12 mouse cellular contexts compared by ENCODE assay signal in the genomic region with DNA sequence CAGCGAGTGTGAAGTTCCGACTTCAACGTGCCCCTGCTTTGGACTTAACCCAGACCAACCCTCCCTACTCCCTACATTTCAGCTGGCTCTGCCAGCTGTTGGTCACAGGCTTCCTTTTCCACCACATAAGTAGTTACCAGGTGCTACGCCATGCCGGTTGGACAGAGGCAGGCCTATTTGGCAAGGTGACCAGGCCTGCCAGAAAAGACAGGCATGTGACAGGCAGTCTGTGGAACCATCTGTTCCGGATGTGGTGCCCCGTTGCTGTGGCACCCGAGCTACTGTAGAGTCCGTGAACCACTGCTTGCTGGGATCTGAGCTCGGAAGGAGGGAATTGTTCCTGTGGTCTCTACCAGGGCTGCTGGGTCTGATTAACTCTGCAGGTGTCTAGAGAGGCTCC. TPM values are rescaled to one million over a fixed set of nuclear protein-coding genes. Genes with fewer than 3 reads are reported as not detected.
DNase-seq lines count a peak whose midpoint lies in the region; ATAC-seq and TF ChIP-seq lines count a peak whose summit lies in the region.
"Had no signal": no experiment of that assay in that cellular context is flagged by ENCODE, and none has a peak within 500 bp of the region (broad histone marks: within the 10 kb centered on the region; RNA-seq: fewer than 3 reads in every experiment).

No protein-coding gene starts in this region.

- H3K36me3 ChIP-seq in kidney, embryonic 16.5 days (ENCODE audit: insufficient read depth, low read length) = no peaks in the 10 kb centered on the region
- no peaks in the 10 kb centered on the region for H3K36me3 ChIP-seq in small intestine, adult 2 months (ENCODE audit: control insufficient read depth, insufficient read depth, low read length)
- H3K36me3 ChIP-seq: hindbrain, embryonic 12.5 days; liver, embryonic 13.5 days; neural tube, embryonic 13.5 days had no signal

- H3K4me1 ChIP-seq in kidney, embryonic 16.5 days (ENCODE audit: insufficient read depth, low read length) = peaks cover 52% of the 10 kb centered on the region
- H3K4me1 ChIP-seq in brown adipose tissue, adult 24 weeks (ENCODE audit: control insufficient read depth, insufficient read depth, insufficient read length, low read length) = peaks cover 7% of the 10 kb centered on the region; the same call in 1 of the 2 replicates
- peaks cover 16% of the 10 kb centered on the region; the same call in 1 of the 2 replicates for H3K4me1 ChIP-seq in small intestine, adult 2 months (ENCODE audit: control insufficient read depth, insufficient read depth, insufficient read length, low read length)
- H3K4me1 ChIP-seq: liver, embryonic 13.5 days had no signal

- no peak for ATAC-seq in kidney, embryonic 16.5 days (ENCODE audit: low FRiP score, low TSS enrichment)

- no peaks in the 10 kb centered on the region for H3K27me3 ChIP-seq in kidney, embryonic 16.5 days (ENCODE audit: insufficient read depth, low read length)
- no peaks in the 10 kb centered on the region for H3K27me3 ChIP-seq in small intestine, adult 2 months (ENCODE audit: control insufficient read depth, insufficient read depth, low read length)
- H3K27me3 ChIP-seq: hindbrain, embryonic 12.5 days; liver, embryonic 13.5 days; neural tube, embryonic 13.5 days had no signal

- no peak overlapping the region for H3K9ac ChIP-seq in kidney, embryonic 16.5 days (replicated peaks; ENCODE audit: low read length)
- H3K9ac ChIP-seq: hindbrain, embryonic 12.5 days; liver, embryonic 13.5 days; neural tube, embryonic 13.5 days had no signal

- H3K9me3 ChIP-seq in kidney, embryonic 16.5 days (ENCODE audit: low read length) = no peaks in the 10 kb centered on the region
- H3K9me3 ChIP-seq: hindbrain, embryonic 12.5 days; liver, embryonic 13.5 days; neural tube, embryonic 13.5 days had no signal

- no peak overlapping the region for H3K4me3 ChIP-seq in kidney, embryonic 16.5 days (ENCODE audit: low read length)
- H3K4me3 ChIP-seq in brown adipose tissue, adult 24 weeks (ENCODE audit: insufficient read depth, low read depth, low read length) = no peak overlapping the region
- H3K4me3 ChIP-seq in small intestine, adult 2 months (ENCODE audit: low read depth, low read length) = no peak overlapping the region
- H3K4me3 ChIP-seq: hindbrain, embryonic 12.5 days; liver, embryonic 13.5 days; neural tube, embryonic 13.5 days had no signal

- TF ChIP-seq POLR2A in small intestine, adult 2 months (IDR thresholded peaks at IDR 0.05; ENCODE audit: low read depth, low read length) = no peak

- 88% methylated on average over 10 of the region's 10 CpGs for WGBS in kidney, embryonic 16.5 days
- 80% methylated on average over 10 of the region's 10 CpGs for WGBS in small intestine, adult 2 months

- H3K4me2 ChIP-seq in kidney, embryonic 16.5 days (replicated peaks; ENCODE audit: low read depth, low read length) = no peak overlapping the region
- H3K4me2 ChIP-seq: hindbrain, embryonic 12.5 days; liver, embryonic 13.5 days; neural tube, embryonic 13.5 days had no signal

- peak overlapping the region; percentile 63 for H3K27ac ChIP-seq in kidney, embryonic 16.5 days (ENCODE audit: low read length)
- H3K27ac ChIP-seq in brown adipose tissue, adult 24 weeks (replicated peaks; ENCODE audit: low read depth, low read length) = peak overlapping the region; percentile 41; the same call in 1 of the 2 replicates
- peak overlapping the region; percentile 22; the same call in 1 of the 2 replicates for H3K27ac ChIP-seq in small intestine, adult 2 months (ENCODE audit: insufficient read depth, low read depth, low read length)
- H3K27ac ChIP-seq: hindbrain, embryonic 12.5 days; liver, embryonic 13.5 days; neural tube, embryonic 13.5 days had no signal

- no peak for TF ChIP-seq CTCF in small intestine, adult 2 months (IDR thresholded peaks at IDR 0.05; ENCODE audit: extremely low read depth, insufficient read length, insufficient replicate concordance, low read depth, low read length)

- no peak for DNase-seq in kidney, adult 18-20 months
- peak; percentile 37 for DNase-seq in layer of hippocampus, adult 11-12 months (ENCODE audit: low spot score)
- DNase-seq in testis, postnatal 10 days (ENCODE audit: low spot score) = no peak
- DNase-seq in urinary bladder, postnatal 36 days (ENCODE audit: low spot score in 2 of 2) = no peak
- no peak for DNase-seq in adrenal gland, adult 2 months
- DNase-seq: embryo, embryonic 11 days; liver, embryonic 13.5 days had no signal

RNA-seq across cellular contexts. Expression of a gene that starts 22.1 kb away (rescaled TPM):
- polyA plus RNA-seq in kidney, embryonic 16.5 days (2015; fragmentation: Nextera tagmentation; extraction: Ambion mirVana) = 1.1 and 1.4 TPM in 2 replicates
- polyA plus RNA-seq in brown adipose tissue, adult 24 weeks (2012; ENCODE audit: insufficient read depth, insufficient read length, missing spikeins) = 6.9 and 8.8 TPM in 2 replicates
- polyA plus RNA-seq in small intestine, adult 2 months (2012; rRNA removed) = 0.14 TPM in 1 of 2 replicates, not detected in the other
- total RNA-seq in adrenal gland, adult 2 months (2021) = 1 to 10 TPM; 2.1 to 3.2 TPM
- 0.37 and 0.61 TPM in 2 replicates for polyA plus RNA-seq in adrenal gland, adult 2 months (2012; rRNA removed)

RNA-seq across cellular contexts. Expression of a gene that starts 31.7 kb away (rescaled TPM):
- 0.04 and 0.05 TPM in 2 replicates for polyA plus RNA-seq in kidney, embryonic 16.5 days (2015; fragmentation: Nextera tagmentation; extraction: Ambion mirVana)
- polyA plus RNA-seq in brown adipose tissue, adult 24 weeks (2012; ENCODE audit: insufficient read depth, insufficient read length, missing spikeins) = not detected in 2 replicates
- polyA plus RNA-seq in small intestine, adult 2 months (2012; rRNA removed) = not detected in 2 replicates
- total RNA-seq in adrenal gland, adult 2 months (2021) = not detected
- polyA plus RNA-seq in adrenal gland, adult 2 months (2012; rRNA removed) = 0.06 TPM in 1 of 2 replicates, not detected in the other

RNA-seq across cellular contexts. Expression of a gene that starts 31.7 kb away (rescaled TPM):
- polyA plus RNA-seq in kidney, embryonic 16.5 days (2015; fragmentation: Nextera tagmentation; extraction: Ambion mirVana) = 20.5 and 21.0 TPM in 2 replicates
- polyA plus RNA-seq in brown adipose tissue, adult 24 weeks (2012; ENCODE audit: insufficient read depth, insufficient read length, missing spikeins) = 0.42 and 1.6 TPM in 2 replicates
- polyA plus RNA-seq in small intestine, adult 2 months (2012; rRNA removed) = 2.4 and 3.2 TPM in 2 replicates
- 10 to 100 TPM; 18.5 to 19.0 TPM for total RNA-seq in adrenal gland, adult 2 months (2021)
- 9.8 and 12.8 TPM in 2 replicates for polyA plus RNA-seq in adrenal gland, adult 2 months (2012; rRNA removed)

RNA-seq across cellular contexts. Expression of a gene that starts 32.6 kb away (rescaled TPM):
- polyA plus RNA-seq in kidney, embryonic 16.5 days (2015; fragmentation: Nextera tagmentation; extraction: Ambion mirVana) = 130 and 134 TPM in 2 replicates
- 148 and 196 TPM in 2 replicates for polyA plus RNA-seq in brown adipose tissue, adult 24 weeks (2012; ENCODE audit: insufficient read depth, insufficient read length, missing spikeins)
- polyA plus RNA-seq in small intestine, adult 2 months (2012; rRNA removed) = 242 and 363 TPM in 2 replicates
- 100 to 1,000 TPM; 111 to 151 TPM for total RNA-seq in adrenal gland, adult 2 months (2021)
- polyA plus RNA-seq in adrenal gland, adult 2 months (2012; rRNA removed) = 64.5 and 72.3 TPM in 2 replicates

RNA-seq across cellular contexts. Expression of a gene that starts 50.1 kb away (rescaled TPM):
- polyA plus RNA-seq in kidney, embryonic 16.5 days (2015; fragmentation: Nextera tagmentation; extraction: Ambion mirVana) = 0.06 TPM in 2 replicates
- not detected in 2 replicates for polyA plus RNA-seq in brown adipose tissue, adult 24 weeks (2012; ENCODE audit: insufficient read depth, insufficient read length, missing spikeins)
- not detected in 2 replicates for polyA plus RNA-seq in small intestine, adult 2 months (2012; rRNA removed)
- total RNA-seq in adrenal gland, adult 2 months (2021) = not detected
- not detected in 2 replicates for polyA plus RNA-seq in adrenal gland, adult 2 months (2012; rRNA removed)
- polyA plus RNA-seq: liver, embryonic 13.5 days had no signal
